Mouse (Mus musculus) hindbrain, embryonic 13.5 days (tissue): ENCODE data around the gene Acin1. TPM values are rescaled to one million over a fixed set of nuclear protein-coding genes. Genes with fewer than 3 reads are reported as not detected.
"Not testable (repeated sequence)": the region's sequence is repeated elsewhere in the genome, so short reads cannot be mapped to it uniquely, and the experiment has no call there.

Experiments
- ATAC-seq: fragments of 200-750 bp; cut with Nextera tagmentation; 2 replicates; pipeline ENCODE4 v1.8.0; 2017; ENCODE audit warnings: moderate TSS enrichment; ENCODE audit not compliant: low FRiP score
- H3K27ac ChIP-seq: fragments of 300-500 bp; sonication (generic); 2 replicates; pipeline ENCODE4 v1.5.1; 2015; ENCODE audit warnings: inconsistent platforms, mild to moderate bottlenecking, moderate library complexity
- H3K27me3 ChIP-seq: fragments of 300-500 bp; sonication (generic); 2 replicates; pipeline ENCODE4 v1.6.1; 2015; ENCODE audit warnings: mild to moderate bottlenecking, inconsistent platforms
- H3K36me3 ChIP-seq: fragments of 300-500 bp; sonication (generic); 2 replicates; pipeline ENCODE4 v1.6.1; 2015; ENCODE audit warnings: mild to moderate bottlenecking, inconsistent platforms
- H3K4me1 ChIP-seq: fragments of 300-500 bp; sonication (generic); replicated peaks from 2 replicates; pipeline ENCODE4 v1.6.1; 2015; ENCODE audit warnings: inconsistent platforms
- H3K4me2 ChIP-seq: fragments of 300-500 bp; sonication (generic); 2 replicates; pipeline ENCODE4 v1.6.1; 2015; ENCODE audit warnings: inconsistent platforms, mild to moderate bottlenecking, moderate library complexity
- H3K4me3 ChIP-seq: fragments of 300-500 bp; sonication (generic); 2 replicates; pipeline ENCODE4 v1.5.1; 2015; ENCODE audit warnings: mild to moderate bottlenecking, inconsistent platforms
- H3K9ac ChIP-seq: fragments of 300-500 bp; sonication (generic); 2 replicates; pipeline ENCODE4 v1.6.1; 2015; ENCODE audit warnings: mild to moderate bottlenecking, inconsistent platforms
- H3K9me3 ChIP-seq: fragments of 300-500 bp; sonication (generic); 2 replicates; pipeline ENCODE4 v1.6.1; 2016; ENCODE audit warnings: inconsistent platforms
- WGBS: fragments of 180-500 bp; shearing (Covaris S2); methylation state at CpG from one replicate; pipeline ENCODE4 v1.1.7; 2015; 5-methylcytosine and 5-hydroxymethylcytosine counted together
- polyA plus RNA-seq: library from polyadenylated mRNA; unstranded; fragments of >200 nt; fragmentation: Nextera tagmentation; extraction: Ambion mirVana; gene quantifications from 2 replicates; pipeline ENCODE4 v1.2.1, GENCODE M21; 2015

Acin1 gene
- polyA plus RNA-seq, 1 experiment from 2014 or later: 155 TPM

DNA sequence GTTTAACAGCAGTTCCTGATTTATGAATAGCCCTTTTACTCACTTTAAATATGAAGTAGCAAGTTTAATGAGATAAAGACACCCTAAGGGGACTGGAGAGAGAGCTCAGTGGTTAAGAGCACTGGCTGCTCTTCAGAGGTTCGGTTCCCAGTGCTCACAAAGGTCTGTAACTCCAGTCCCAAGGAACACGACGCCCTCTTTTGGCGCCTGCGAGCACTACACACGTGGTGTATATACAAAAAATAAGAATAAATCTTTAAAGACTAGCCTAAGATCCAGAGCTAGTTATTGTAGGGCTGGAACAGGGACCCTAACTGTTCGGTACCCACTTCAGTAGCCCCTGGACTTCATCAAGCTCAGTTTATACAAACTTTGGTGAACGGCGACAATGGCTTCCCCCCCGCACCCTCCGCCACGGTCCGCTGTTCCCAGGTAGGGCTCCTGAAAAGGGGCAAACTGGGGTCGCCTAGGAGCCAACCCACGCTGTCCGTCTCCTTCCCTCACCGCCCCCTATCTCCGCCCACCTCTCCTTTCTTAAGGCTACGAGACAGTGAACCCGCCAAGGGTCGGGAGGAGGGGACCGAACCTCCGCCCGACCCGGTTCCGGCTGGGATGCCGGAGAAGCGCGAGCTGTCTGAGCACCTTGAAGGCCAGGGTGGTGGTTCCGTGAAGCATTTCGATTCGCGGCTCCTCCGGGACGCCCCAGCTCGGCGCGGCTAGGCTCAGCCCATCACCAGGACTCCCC, 69.4 kb downstream of the Acin1 start:
- Histone ChIP-seq H3K4me1 (peaks cover 26% of the 10 kb centered on the region), H3K27ac (peak overlapping the region; percentile 89), H3K36me3 (peaks cover 34% of the 10 kb centered on the region), H3K4me2 (peak overlapping the region; percentile 76), H3K9me3 (no peaks in the 10 kb centered on the region), H3K9ac (peak overlapping the region; percentile 93), H3K4me3 (peak overlapping the region; percentile 79), H3K27me3 (no peaks in the 10 kb centered on the region)
- WGBS: under 1% methylated on average over 38 of the region's 38 CpGs
- peak; percentile 67 for ATAC-seq

GRCm38 (mm10) chr14:54616226-54616825, 70.4 kb downstream of the Acin1 start:
- Histone ChIP-seq H3K9ac (no peak overlapping the region; the same call in 1 of the 2 replicates), H3K27me3 (no peaks in the 10 kb centered on the region), H3K4me2 (peak overlapping the region; percentile 76), H3K4me1 (peaks cover 26% of the 10 kb centered on the region), H3K36me3 (peaks cover 41% of the 10 kb centered on the region), H3K4me3 (no peak overlapping the region; the same call in 1 of the 2 replicates), H3K27ac (no peak overlapping the region), H3K9me3 (no peaks in the 10 kb centered on the region)
- WGBS: 93% methylated on average over 16 of the region's 16 CpGs
- ATAC-seq: no peak

DNA sequence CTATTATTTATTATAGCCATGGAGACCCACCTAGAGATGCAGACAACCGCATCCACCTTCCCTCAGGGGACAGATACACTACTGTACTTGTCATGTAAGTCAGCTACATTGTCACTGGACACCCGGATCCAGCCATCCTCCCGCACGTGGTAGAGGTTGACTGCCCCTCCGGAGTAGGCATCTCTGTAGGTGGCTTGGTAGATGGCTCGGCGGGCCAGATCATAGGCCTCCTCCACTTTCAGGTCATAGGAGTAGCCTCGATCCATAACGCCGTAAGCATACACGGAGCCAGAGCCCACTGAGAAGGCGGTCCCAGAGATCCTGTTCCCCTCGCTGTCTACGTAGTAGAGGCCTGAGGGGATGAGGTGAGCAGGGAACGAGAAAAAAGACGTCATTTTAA, 72.6 kb downstream of the Acin1 start:
- H3K36me3 ChIP-seq: peaks cover 46% of the 10 kb centered on the region
- not testable (repeated sequence) for H3K4me3 ChIP-seq, H3K4me2 ChIP-seq, H3K9ac ChIP-seq, H3K27me3 ChIP-seq, H3K9me3 ChIP-seq, ATAC-seq, H3K27ac ChIP-seq
- WGBS: 93% methylated on average over 16 of the region's 16 CpGs
- peaks cover 26% of the 10 kb centered on the region for H3K4me1 ChIP-seq

DNA sequence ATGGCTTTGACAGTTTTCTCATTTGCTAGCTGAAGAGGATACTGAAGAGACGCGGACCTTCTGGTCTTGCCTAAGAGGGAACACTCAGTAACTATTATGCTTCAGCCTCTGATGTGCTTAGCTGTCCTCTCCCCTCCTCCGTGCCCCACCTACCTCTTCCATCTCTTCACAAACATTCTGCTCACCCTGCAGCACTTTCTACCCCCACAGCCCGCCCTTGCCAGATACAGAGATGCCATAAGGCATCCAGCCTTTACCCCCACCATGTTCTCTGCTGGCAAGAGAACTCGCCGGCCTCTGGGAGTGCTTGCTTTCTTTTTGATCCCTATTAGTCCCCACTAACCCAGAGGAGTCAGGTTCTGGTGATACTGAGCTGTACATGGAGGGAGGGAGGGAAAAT, 76.1 kb downstream of the Acin1 start:
- Histone ChIP-seq H3K27ac (no peak overlapping the region), H3K9me3 (no peaks in the 10 kb centered on the region), H3K27me3 (no peaks in the 10 kb centered on the region), H3K4me2 (no peak overlapping the region), H3K4me3 (no peak overlapping the region), H3K36me3 (peaks cover 39% of the 10 kb centered on the region), H3K9ac (no peak overlapping the region), H3K4me1 (peaks cover 13% of the 10 kb centered on the region)
- no peak for ATAC-seq
- WGBS: 86% methylated on average over 6 of the region's 6 CpGs

- H3K4me1 ChIP-seq: peaks cover 9% of the 10 kb centered on the region
- H3K4me2 ChIP-seq: no peak overlapping the region
- no peak overlapping the region for H3K27ac ChIP-seq
- H3K27me3 ChIP-seq: no peaks in the 10 kb centered on the region
- WGBS: 71% methylated on average over 4 of the region's 4 CpGs
- no peaks in the 10 kb centered on the region for H3K9me3 ChIP-seq
- no peak for ATAC-seq
- no peak overlapping the region for H3K4me3 ChIP-seq
- H3K9ac ChIP-seq: no peak overlapping the region
- H3K36me3 ChIP-seq: peaks cover 32% of the 10 kb centered on the region
Observed at GRCm38 (mm10) chr14:54609962-54610361, 76.8 kb downstream of the Acin1 start.

DNA sequence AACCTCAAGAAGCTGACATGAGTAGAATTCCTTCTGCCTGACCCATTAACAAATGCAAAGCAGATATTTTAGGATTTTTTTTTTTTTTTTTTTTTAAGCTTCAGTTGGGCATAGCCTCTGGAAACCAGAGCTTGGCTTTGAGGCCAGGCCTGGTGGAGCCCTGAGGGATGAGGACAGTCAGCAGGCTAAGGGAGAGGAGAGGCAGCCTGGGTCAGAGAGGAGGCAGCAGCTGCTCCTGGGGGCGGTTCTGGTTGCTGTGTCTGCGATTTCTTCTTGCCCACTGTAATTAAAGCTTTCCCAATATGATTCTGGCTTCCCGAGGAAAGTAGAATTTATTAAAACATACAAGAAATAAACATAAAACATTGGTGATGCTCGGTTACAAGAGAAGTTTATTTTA, 77.5 kb downstream of the Acin1 start:
- no peak for ATAC-seq
- WGBS: 76% methylated on average over 4 of the region's 4 CpGs
- Histone ChIP-seq H3K27me3 (no peaks in the 10 kb centered on the region), H3K4me2 (no peak overlapping the region), H3K27ac (no peak overlapping the region), H3K9me3 (no peaks in the 10 kb centered on the region), H3K9ac (no peak overlapping the region), H3K36me3 (peaks cover 25% of the 10 kb centered on the region), H3K4me3 (no peak overlapping the region), H3K4me1 (peaks cover 13% of the 10 kb centered on the region)

GRCm38 (mm10) chr14:54607226-54607625, 79.5 kb downstream of the Acin1 start:
- WGBS: 37% methylated on average over 8 of the region's 8 CpGs
- Histone ChIP-seq H3K4me1 (peaks cover 26% of the 10 kb centered on the region), H3K36me3 (peaks cover 12% of the 10 kb centered on the region), H3K27ac (peak overlapping the region; percentile 15), H3K4me2 (no peak overlapping the region), H3K9me3 (no peaks in the 10 kb centered on the region), H3K27me3 (no peaks in the 10 kb centered on the region), H3K9ac (no peak overlapping the region), H3K4me3 (no peak overlapping the region)
- no peak for ATAC-seq

DNA sequence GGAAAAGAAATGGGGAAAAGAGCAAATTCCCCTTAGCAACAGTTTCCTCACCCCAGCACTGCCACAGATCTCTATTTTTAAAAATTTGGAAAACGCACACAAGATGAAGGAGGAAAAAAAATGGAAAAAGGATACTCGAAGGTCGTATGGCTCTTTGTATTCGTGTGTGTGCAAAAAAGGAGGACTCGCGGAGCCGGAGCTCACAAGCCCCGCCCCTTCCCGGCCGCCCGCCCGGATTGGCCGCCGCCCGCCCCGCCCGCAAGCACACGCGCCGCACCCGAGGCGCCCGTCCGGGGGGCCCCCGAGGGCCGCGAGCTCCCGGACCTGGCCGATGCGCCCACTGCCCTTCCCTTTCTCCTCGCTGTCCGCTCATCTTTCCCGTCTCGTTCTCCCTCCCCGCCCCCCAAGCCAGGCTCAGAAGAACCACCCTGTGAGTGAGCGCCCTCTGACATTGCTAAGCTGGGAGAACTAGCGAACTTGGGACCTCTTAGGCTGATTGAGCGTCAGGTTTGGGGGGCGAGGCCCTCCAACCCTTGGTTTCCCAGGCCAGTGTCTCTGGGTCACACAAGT, 80.9 kb downstream of the Acin1 start, which contains the start of gene 4931414P19Rik:
TSS of gene 4931414P19Rik (minus strand) at position 242 of the 570 bp plus-strand sequence.
- Histone ChIP-seq H3K4me3 (peak within 1 kb of the TSS; percentile 48), H3K9ac (peak within 1 kb of the TSS; percentile 63), H3K4me2 (peak within 1 kb of the TSS; percentile 58), H3K27me3 (no peaks in the 10 kb centered on the region), H3K36me3 (peaks cover 5% of the 10 kb centered on the region; the same call in 1 of the 2 replicates), H3K4me1 (peaks cover 28% of the 10 kb centered on the region), H3K27ac (peak within 1 kb of the TSS; percentile 78), H3K9me3 (no peaks in the 10 kb centered on the region)
- no peak; the same call in 1 of the 2 replicates for ATAC-seq
- WGBS: under 1% methylated on average over 36 of the region's 39 CpGs

DNA sequence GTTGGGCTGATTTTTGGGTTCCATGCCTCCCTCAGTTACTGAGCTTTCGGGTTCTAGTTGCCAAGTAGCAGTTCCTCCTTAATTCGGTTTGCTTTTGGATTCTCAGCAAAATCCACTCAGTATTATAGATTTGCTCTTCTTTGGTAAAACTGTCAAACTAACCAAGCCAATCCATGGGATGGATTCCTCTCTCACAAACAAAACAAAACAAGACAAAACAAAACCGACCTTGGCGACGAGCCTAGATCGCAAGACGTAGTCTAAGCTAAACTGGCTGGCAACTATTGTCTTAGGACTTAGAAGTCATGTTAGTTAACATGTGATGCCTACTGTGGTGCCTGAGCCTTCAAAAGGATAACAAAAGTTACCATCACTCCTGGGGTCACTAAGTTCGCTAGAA, 83.0 kb downstream of the Acin1 start:
- peaks cover 28% of the 10 kb centered on the region for H3K4me1 ChIP-seq
- H3K9me3 ChIP-seq: no peaks in the 10 kb centered on the region
- peak overlapping the region; percentile 97 for H3K27ac ChIP-seq
- no peaks in the 10 kb centered on the region for H3K27me3 ChIP-seq
- WGBS: 83% methylated on average over 8 of the region's 8 CpGs
- 0 out of 2 replicates have a peak, but pooled peaks cover 4% of the 10 kb centered on the region for H3K36me3 ChIP-seq
- peak overlapping the region; percentile 52 for H3K4me2 ChIP-seq
- peak overlapping the region; percentile 55 for H3K4me3 ChIP-seq
- ATAC-seq: no peak
- no peak overlapping the region for H3K9ac ChIP-seq

- peaks cover 28% of the 10 kb centered on the region for H3K4me1 ChIP-seq
- H3K4me2 ChIP-seq: peak overlapping the region; percentile 52
- H3K4me3 ChIP-seq: peak overlapping the region; percentile 55
- H3K27me3 ChIP-seq: no peaks in the 10 kb centered on the region
- WGBS: under 1% methylated on average over 46 of the region's 46 CpGs
- H3K27ac ChIP-seq: peak overlapping the region; percentile 97
- peak overlapping the region; percentile 81 for H3K9ac ChIP-seq
- peak; percentile 99 for ATAC-seq
- H3K36me3 ChIP-seq: 0 out of 2 replicates have a peak, but pooled peaks cover 4% of the 10 kb centered on the region
- H3K9me3 ChIP-seq: no peaks in the 10 kb centered on the region
Observed at GRCm38 (mm10) chr14:54603038-54603654, 83.6 kb downstream of the Acin1 start.

DNA sequence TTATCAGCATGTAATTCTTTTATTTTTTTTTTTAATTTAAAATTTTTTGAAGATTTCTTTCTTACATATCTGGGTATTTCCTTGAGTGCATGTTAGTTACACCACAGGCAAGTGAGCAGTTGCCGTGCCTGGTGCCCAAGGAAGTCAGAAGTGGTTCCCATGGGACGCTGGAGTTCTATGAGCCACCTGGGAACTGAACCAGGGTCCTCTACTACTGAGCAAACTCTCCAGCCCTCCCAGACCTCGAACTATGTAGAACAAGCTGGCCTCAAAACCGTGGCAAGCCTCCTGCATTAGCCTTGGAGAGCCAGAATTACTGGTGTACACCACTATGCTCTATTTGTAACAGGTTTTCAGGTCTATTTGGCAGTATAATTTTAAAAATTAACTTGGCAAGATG, 84.1 kb downstream of the Acin1 start:
- Histone ChIP-seq H3K9me3 (no peaks in the 10 kb centered on the region), H3K27me3 (no peaks in the 10 kb centered on the region), H3K4me1 (peaks cover 28% of the 10 kb centered on the region), H3K4me2 (peak overlapping the region; percentile 52), H3K4me3 (peak overlapping the region; percentile 55), H3K9ac (peak overlapping the region; percentile 81), H3K36me3 (0 out of 2 replicates have a peak, but pooled peaks cover 4% of the 10 kb centered on the region), H3K27ac (peak overlapping the region; percentile 97)
- no peak for ATAC-seq
- WGBS: 39% methylated on average over 4 of the region's 4 CpGs

- WGBS: 86% methylated on average over 2 of the region's 2 CpGs
- Histone ChIP-seq H3K4me3 (no peak overlapping the region), H3K36me3 (peaks cover 4% of the 10 kb centered on the region; the same call in 1 of the 2 replicates), H3K27me3 (no peaks in the 10 kb centered on the region), H3K27ac (no peak overlapping the region), H3K4me1 (peaks cover 28% of the 10 kb centered on the region), H3K4me2 (no peak overlapping the region), H3K9me3 (no peaks in the 10 kb centered on the region), H3K9ac (no peak overlapping the region)
- no peak for ATAC-seq
Observed at GRCm38 (mm10) chr14:54601601-54602000, 85.1 kb downstream of the Acin1 start.
